Mouse (Mus musculus) neural tube, embryonic 13.5 days (tissue): ENCODE measurements around the gene Zfp592. TPM values are rescaled to one million over a fixed set of nuclear protein-coding genes. Genes with fewer than 3 reads are reported as not detected.
A peak's percentile ranks its signal among the peaks of the same experiment; 100 is the strongest.

ENCODE experiments used
- ATAC-seq: fragments of 200-750 bp; cut with Nextera tagmentation; 2 replicates; pipeline ENCODE4 v1.8.0; 2017; ENCODE audit warnings: low read depth, mild to moderate bottlenecking, moderate TSS enrichment, moderate library complexity
- H3K27ac ChIP-seq: fragments of 300-500 bp; sonication (generic); replicated peaks from 2 replicates; pipeline ENCODE4 v1.5.1; 2015; ENCODE audit warnings: moderate library complexity, mild to moderate bottlenecking, inconsistent platforms
- H3K27me3 ChIP-seq: fragments of 300-500 bp; sonication (generic); 2 replicates; pipeline ENCODE4 v1.6.1; 2015; ENCODE audit warnings: mild to moderate bottlenecking, inconsistent platforms
- H3K36me3 ChIP-seq: fragments of 300-500 bp; sonication (generic); 2 replicates; pipeline ENCODE4 v1.6.1; 2015; ENCODE audit warnings: mild to moderate bottlenecking, inconsistent platforms
- H3K4me1 ChIP-seq: fragments of 300-500 bp; sonication (generic); replicated peaks from 2 replicates; pipeline ENCODE4 v1.6.1; 2015; ENCODE audit warnings: inconsistent platforms
- H3K4me2 ChIP-seq: fragments of 300-500 bp; sonication (generic); 2 replicates; pipeline ENCODE4 v1.6.1; 2015; ENCODE audit warnings: inconsistent platforms, mild to moderate bottlenecking, moderate library complexity
- H3K4me3 ChIP-seq: fragments of 300-500 bp; sonication (generic); 2 replicates; pipeline ENCODE4 v1.5.1; 2015; ENCODE audit warnings: mild to moderate bottlenecking, inconsistent platforms
- H3K9ac ChIP-seq: fragments of 300-500 bp; sonication (generic); 2 replicates; pipeline ENCODE4 v1.6.1; 2015; ENCODE audit warnings: moderate library complexity, mild to moderate bottlenecking, inconsistent platforms
- H3K9me3 ChIP-seq: fragments of 300-500 bp; sonication (generic); 2 replicates; pipeline ENCODE4 v1.6.1; 2016; ENCODE audit warnings: inconsistent platforms
- WGBS: fragments of 180-500 bp; shearing (Covaris S2); methylation state at CpG from one replicate; pipeline ENCODE4 v1.1.7; 2015; 5-methylcytosine and 5-hydroxymethylcytosine counted together
- polyA plus RNA-seq: library from polyadenylated mRNA; unstranded; fragments of >200 nt; fragmentation: Nextera tagmentation; extraction: Ambion mirVana; gene quantifications from 2 replicates; pipeline ENCODE4 v1.2.1, GENCODE M21; 2015

Gene Zfp592
- polyA plus RNA-seq, 1 experiment from 2014 or later: 9.2 TPM

DNA sequence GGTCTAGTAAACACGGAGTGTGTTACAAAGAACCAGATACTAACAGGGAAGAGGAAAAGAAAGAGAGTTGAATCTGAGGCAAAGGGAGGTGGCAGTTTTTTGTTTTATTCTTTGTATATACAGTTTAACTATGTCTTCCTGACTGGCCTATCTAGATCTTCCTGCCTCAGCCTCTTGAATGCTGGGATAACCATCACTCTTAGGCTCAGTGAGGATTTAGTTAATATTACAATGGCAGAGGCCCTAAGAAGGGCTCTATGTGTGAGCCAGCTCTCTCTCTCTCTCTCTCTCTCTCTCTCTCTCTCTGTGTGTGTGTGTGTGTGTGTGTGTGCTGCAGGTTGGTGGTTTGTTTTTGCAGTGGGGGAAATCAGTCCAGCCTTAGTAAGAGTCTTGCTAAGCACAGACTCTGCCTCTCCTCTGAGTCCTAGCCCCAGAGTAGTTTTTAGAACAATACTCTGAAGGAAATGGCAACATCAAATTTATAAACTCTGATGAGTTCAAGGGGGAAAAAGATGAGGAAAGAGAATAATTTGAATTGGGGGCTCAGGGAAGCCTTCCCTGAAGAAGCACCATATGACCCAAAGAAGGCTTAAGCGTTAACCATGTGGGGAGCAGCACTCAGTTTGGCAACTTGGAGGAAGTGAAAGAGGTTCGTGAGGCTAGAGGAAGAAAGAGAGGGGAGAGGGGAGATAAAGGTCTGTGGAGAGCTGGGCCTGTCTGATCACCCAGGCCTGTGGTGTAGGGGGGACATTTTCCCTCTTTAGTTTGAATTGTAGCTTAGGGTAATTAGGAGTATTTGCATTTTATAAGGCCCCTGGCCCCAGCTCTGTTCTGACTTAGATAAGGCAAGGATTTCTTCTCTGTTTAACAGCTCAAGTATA lies 2.0 kb downstream of the Zfp592 start:
- ATAC-seq: no peak
- peak overlapping the region; percentile 94; the same call in 1 of the 2 replicates for H3K4me3 ChIP-seq
- no peaks in the 10 kb centered on the region for H3K27me3 ChIP-seq
- H3K9ac ChIP-seq: no peak overlapping the region
- 0 out of 2 replicates have a peak, but pooled peaks cover 3% of the 10 kb centered on the region for H3K36me3 ChIP-seq
- no peak overlapping the region for H3K27ac ChIP-seq
- peak overlapping the region; percentile 73 for H3K4me2 ChIP-seq
- H3K4me1 ChIP-seq: peaks cover 38% of the 10 kb centered on the region
- 48% methylated on average over 3 of the region's 3 CpGs for WGBS
- no peaks in the 10 kb centered on the region for H3K9me3 ChIP-seq

GRCm38 (mm10) chr7:80997776-80998175 lies 4.3 kb downstream of the Zfp592 start:
- Histone ChIP-seq H3K9ac (no peak overlapping the region), H3K4me2 (no peak overlapping the region), H3K9me3 (no peaks in the 10 kb centered on the region), H3K36me3 (0 out of 2 replicates have a peak, but pooled peaks cover 3% of the 10 kb centered on the region), H3K27ac (no peak overlapping the region), H3K4me1 (peaks cover 29% of the 10 kb centered on the region), H3K4me3 (no peak overlapping the region), H3K27me3 (no peaks in the 10 kb centered on the region)
- WGBS: 70% methylated on average over 6 of the region's 6 CpGs
- ATAC-seq: no peak

- no peaks in the 10 kb centered on the region for H3K9me3 ChIP-seq
- WGBS: 89% methylated on average over 2 of the region's 2 CpGs
- H3K4me3 ChIP-seq: no peak overlapping the region
- H3K27ac ChIP-seq: no peak overlapping the region
- no peak overlapping the region for H3K9ac ChIP-seq
- H3K4me1 ChIP-seq: peaks cover 26% of the 10 kb centered on the region
- H3K4me2 ChIP-seq: no peak overlapping the region
- H3K36me3 ChIP-seq: 0 out of 2 replicates have a peak, but pooled peaks cover 3% of the 10 kb centered on the region
- no peak for ATAC-seq
- H3K27me3 ChIP-seq: no peaks in the 10 kb centered on the region
Measured at GRCm38 (mm10) chr7:80999536-80999935, 6.1 kb downstream of the Zfp592 start.

DNA sequence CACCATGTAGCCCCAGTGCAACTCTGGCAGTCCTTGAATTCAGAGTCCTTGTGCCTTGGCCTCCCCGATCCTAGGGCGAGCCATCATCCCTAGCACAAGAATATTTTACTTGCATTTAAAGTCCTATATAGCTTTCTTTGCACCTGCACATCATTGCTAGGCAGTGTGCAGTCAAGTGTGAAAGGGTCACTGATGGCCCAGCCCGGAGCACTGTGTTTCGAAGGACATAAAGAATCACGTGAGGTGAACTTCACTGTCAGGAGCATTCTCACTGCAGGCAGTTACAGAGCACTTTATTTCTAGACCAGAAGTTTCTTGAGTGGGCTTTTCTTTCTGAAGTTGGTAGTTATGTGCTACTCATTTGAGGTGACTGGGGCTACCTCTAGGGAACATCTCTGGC lies 8.4 kb downstream of the Zfp592 start:
- no peak for ATAC-seq
- H3K9ac ChIP-seq: no peak overlapping the region
- H3K4me2 ChIP-seq: no peak overlapping the region
- no peak overlapping the region for H3K27ac ChIP-seq
- no peak overlapping the region for H3K4me3 ChIP-seq
- H3K36me3 ChIP-seq: no peaks in the 10 kb centered on the region
- no peaks in the 10 kb centered on the region for H3K27me3 ChIP-seq
- H3K4me1 ChIP-seq: peaks cover 14% of the 10 kb centered on the region
- 30% methylated on average over 5 of the region's 5 CpGs for WGBS
- no peaks in the 10 kb centered on the region for H3K9me3 ChIP-seq

GRCm38 (mm10) chr7:81004556-81005079 lies 11.1 kb downstream of the Zfp592 start:
- no peak overlapping the region for H3K4me3 ChIP-seq
- no peak overlapping the region for H3K4me2 ChIP-seq
- peaks cover 14% of the 10 kb centered on the region for H3K4me1 ChIP-seq
- no peaks in the 10 kb centered on the region for H3K27me3 ChIP-seq
- peaks cover 6% of the 10 kb centered on the region; the same call in 1 of the 2 replicates for H3K36me3 ChIP-seq
- no peaks in the 10 kb centered on the region for H3K9me3 ChIP-seq
- 83% methylated on average over 3 of the region's 3 CpGs for WGBS
- no peak overlapping the region for H3K27ac ChIP-seq
- no peak overlapping the region for H3K9ac ChIP-seq
- ATAC-seq: no peak

DNA sequence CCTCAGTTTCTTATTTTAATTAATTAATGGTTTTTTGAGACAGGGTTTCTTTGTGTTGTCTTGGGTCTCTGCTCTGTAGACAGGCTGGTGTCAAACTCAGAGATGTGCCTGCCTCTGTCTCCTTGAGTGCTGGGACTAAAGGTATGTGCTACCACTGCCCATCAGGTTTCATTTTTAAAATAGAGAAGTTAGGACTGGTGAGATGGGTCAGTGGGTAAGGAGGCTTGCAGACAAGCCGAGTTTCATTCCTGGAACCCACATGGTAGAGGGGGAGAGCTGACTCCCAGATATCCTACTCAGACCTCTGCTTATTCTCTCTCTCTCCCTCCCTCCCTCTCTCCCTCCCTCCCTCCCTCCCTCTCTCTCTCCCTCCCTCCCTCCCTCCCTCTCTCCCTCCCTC lies 12.5 kb downstream of the Zfp592 start:
- Histone ChIP-seq H3K4me3 (no peak overlapping the region), H3K9ac (no peak overlapping the region)

GRCm38 (mm10) chr7:81008285-81008684 lies 14.8 kb downstream of the Zfp592 start:
- 80% methylated on average over 3 of the region's 3 CpGs for WGBS
- no peak overlapping the region for H3K9ac ChIP-seq
- 0 out of 2 replicates have a peak, but pooled peaks cover 5% of the 10 kb centered on the region for H3K4me1 ChIP-seq
- H3K4me3 ChIP-seq: no peak overlapping the region
- ATAC-seq: no peak
- H3K36me3 ChIP-seq: peaks cover 30% of the 10 kb centered on the region
- no peaks in the 10 kb centered on the region for H3K9me3 ChIP-seq
- H3K27ac ChIP-seq: no peak overlapping the region
- no peak overlapping the region for H3K4me2 ChIP-seq
- H3K27me3 ChIP-seq: no peaks in the 10 kb centered on the region

More for the DNA sequence above, 12.5 kb downstream of the Zfp592 start:
- WGBS: 89% methylated on average over 1 of the region's 1 CpGs
- H3K36me3 ChIP-seq: peaks cover 17% of the 10 kb centered on the region
- H3K27ac ChIP-seq: no peak overlapping the region
- H3K4me1 ChIP-seq: peaks cover 14% of the 10 kb centered on the region
- no peak for ATAC-seq
- H3K9me3 ChIP-seq: no peaks in the 10 kb centered on the region
- no peak overlapping the region for H3K4me2 ChIP-seq
- no peaks in the 10 kb centered on the region for H3K27me3 ChIP-seq

GRCm38 (mm10) chr7:81011576-81011975 lies 18.1 kb downstream of the Zfp592 start:
- 0 out of 2 replicates have a peak, but pooled peaks cover 2% of the 10 kb centered on the region for H3K4me1 ChIP-seq
- no peaks in the 10 kb centered on the region for H3K27me3 ChIP-seq
- H3K4me2 ChIP-seq: no peak overlapping the region
- H3K27ac ChIP-seq: no peak overlapping the region
- no peak overlapping the region for H3K4me3 ChIP-seq
- no peaks in the 10 kb centered on the region for H3K9me3 ChIP-seq
- H3K36me3 ChIP-seq: peaks cover 30% of the 10 kb centered on the region
- H3K9ac ChIP-seq: no peak overlapping the region
- WGBS: 96% methylated on average over 3 of the region's 3 CpGs
- no peak for ATAC-seq

DNA sequence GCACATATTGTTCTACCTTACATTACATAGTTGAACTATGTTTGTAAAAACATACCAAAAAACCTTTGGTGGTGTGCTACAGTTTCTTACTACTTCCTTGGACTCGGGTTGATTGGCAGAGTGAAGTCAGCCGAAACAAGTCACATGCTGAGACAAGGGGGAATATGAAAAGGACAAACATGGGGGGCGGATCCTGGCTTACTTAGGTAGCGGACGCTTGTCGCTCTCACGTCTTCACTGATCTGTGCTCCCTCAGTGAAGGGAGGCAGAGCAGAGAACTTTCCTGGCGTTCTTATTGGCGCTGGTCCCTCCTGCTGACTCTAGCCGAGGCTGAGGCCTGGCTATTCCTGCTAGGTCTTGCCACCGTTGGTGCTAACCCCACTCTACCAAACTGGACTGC lies 26.8 kb downstream of the Zfp592 start:
- no peak overlapping the region for H3K4me3 ChIP-seq
- H3K9ac ChIP-seq: no peak overlapping the region
- 78% methylated on average over 11 of the region's 11 CpGs for WGBS
- H3K4me2 ChIP-seq: no peak overlapping the region
- H3K9me3 ChIP-seq: no peaks in the 10 kb centered on the region
- H3K27ac ChIP-seq: no peak overlapping the region
- no peaks in the 10 kb centered on the region for H3K4me1 ChIP-seq
- no peak for ATAC-seq
- H3K27me3 ChIP-seq: no peaks in the 10 kb centered on the region
- peaks cover 34% of the 10 kb centered on the region for H3K36me3 ChIP-seq

GRCm38 (mm10) chr7:81022731-81023130 lies 29.2 kb downstream of the Zfp592 start:
- H3K36me3 ChIP-seq: peaks cover 57% of the 10 kb centered on the region
- no peak overlapping the region for H3K4me2 ChIP-seq
- H3K4me1 ChIP-seq: no peaks in the 10 kb centered on the region
- H3K27me3 ChIP-seq: no peaks in the 10 kb centered on the region
- H3K27ac ChIP-seq: no peak overlapping the region
- H3K4me3 ChIP-seq: no peak overlapping the region
- H3K9me3 ChIP-seq: no peaks in the 10 kb centered on the region
- no peak overlapping the region for H3K9ac ChIP-seq
- no peak for ATAC-seq

- 71% methylated on average over 5 of the region's 5 CpGs for WGBS
- H3K4me3 ChIP-seq: no peak overlapping the region
- ATAC-seq: no peak
- no peaks in the 10 kb centered on the region for H3K27me3 ChIP-seq
- no peaks in the 10 kb centered on the region for H3K9me3 ChIP-seq
- H3K4me1 ChIP-seq: no peaks in the 10 kb centered on the region
- no peak overlapping the region for H3K4me2 ChIP-seq
- H3K36me3 ChIP-seq: peaks cover 64% of the 10 kb centered on the region
- no peak overlapping the region for H3K27ac ChIP-seq
- no peak overlapping the region for H3K9ac ChIP-seq
Measured at GRCm38 (mm10) chr7:81024118-81024517, 30.6 kb downstream of the Zfp592 start.

- Histone ChIP-seq H3K9ac (no peak overlapping the region), H3K27me3 (no peaks in the 10 kb centered on the region), H3K9me3 (no peaks in the 10 kb centered on the region), H3K4me3 (no peak overlapping the region), H3K4me1 (no peaks in the 10 kb centered on the region), H3K36me3 (peaks cover 69% of the 10 kb centered on the region), H3K27ac (no peak overlapping the region), H3K4me2 (no peak overlapping the region)
- ATAC-seq: no peak
- WGBS: 97% methylated on average over 9 of the region's 9 CpGs
Measured at GRCm38 (mm10) chr7:81024651-81025050, 31.2 kb downstream of the Zfp592 start.
